22 mouse cellular contexts compared by ENCODE assay signal in the genomic region with DNA sequence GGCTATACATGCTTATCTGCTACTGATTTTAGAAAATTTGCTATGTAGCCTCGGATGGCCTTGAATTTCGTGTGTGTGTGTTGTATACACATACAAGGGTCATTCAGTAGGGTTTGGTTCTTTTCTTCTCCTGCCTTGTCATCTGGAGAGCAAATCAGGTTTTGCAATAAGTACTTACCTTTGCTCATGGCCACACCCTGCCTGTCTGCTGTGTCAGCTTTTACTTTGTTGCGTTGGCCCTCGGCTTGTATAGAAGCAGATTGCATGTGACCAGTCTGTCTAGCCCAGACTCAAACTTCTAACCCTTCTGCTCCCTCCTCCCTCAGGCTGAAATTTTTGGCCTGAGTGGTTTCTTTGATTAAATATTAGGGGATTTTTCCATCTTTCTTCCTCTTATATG.
DNase-seq lines count a peak whose midpoint lies in the region; ATAC-seq and TF ChIP-seq lines count a peak whose summit lies in the region.
"Had no signal": no experiment of that assay in that cellular context is flagged by ENCODE, and none has a peak within 500 bp of the region (broad histone marks: within the 10 kb centered on the region; RNA-seq: fewer than 3 reads in every experiment).

No protein-coding gene starts in this region.

- ATAC-seq in lung, postnatal 0 days, result 0 out of 2 replicates have a peak, but pooled peaks have one; percentile 28
- ATAC-seq in intestine, embryonic 16.5 days, result peak; percentile 92
- peak; percentile 39 for ATAC-seq in stomach, embryonic 15.5 days (ENCODE audit: insufficient read depth, low FRiP score, low read depth)
- ATAC-seq: activated CD4-positive, CD25-positive, alpha-beta regulatory T cell, adult 4 months; forebrain, postnatal 0 days; Patski had no signal

- no peak overlapping the region for H3K9ac ChIP-seq in lung, postnatal 0 days (replicated peaks; ENCODE audit: low read depth)
- H3K9ac ChIP-seq in intestine, embryonic 16.5 days (ENCODE audit: low read depth, low read length), result no peak overlapping the region
- no peak overlapping the region for H3K9ac ChIP-seq in stomach, embryonic 15.5 days
- H3K9ac ChIP-seq: embryonic facial prominence, embryonic 12.5 days; forebrain, embryonic 12.5 days; forebrain, postnatal 0 days; hindbrain, embryonic 12.5 days had no signal

- H3K27me3 ChIP-seq in lung, postnatal 0 days (replicated peaks; ENCODE audit: insufficient read depth, low read length), result no peaks in the 10 kb centered on the region
- H3K27me3 ChIP-seq in intestine, embryonic 16.5 days (replicated peaks; ENCODE audit: control insufficient read depth, insufficient read depth, low read length), result no peaks in the 10 kb centered on the region
- H3K27me3 ChIP-seq in stomach, embryonic 15.5 days (replicated peaks), result no peaks in the 10 kb centered on the region
- no peaks in the 10 kb centered on the region for H3K27me3 ChIP-seq in heart, embryonic 10.5 days (ENCODE audit: insufficient read depth, poor library complexity, severe bottlenecking)
- H3K27me3 ChIP-seq: embryonic facial prominence, embryonic 12.5 days; forebrain, embryonic 12.5 days; hindbrain, embryonic 12.5 days; Patski had no signal

- TF ChIP-seq CTCF in lung, postnatal 0 days (IDR thresholded peaks at IDR 0.05), result no peak

- DNase-seq in lung, postnatal 0 days (ENCODE audit: low spot score), result peak; percentile 50
- DNase-seq in lung, postnatal 4 days, result no peak
- no peak for DNase-seq in layer of hippocampus, adult 11-12 months (ENCODE audit: low spot score)
- DNase-seq in kidney, adult 9 months, result no peak
- no peak for DNase-seq in heart, embryonic 10.5 days (ENCODE audit: low spot score)
- DNase-seq: adrenal gland, postnatal 14 days; cerebellum, adult 11-12 months; cerebellum, adult 9-10 months; cerebellum, postnatal 25 days; forebrain, postnatal 0 days; gastrocnemius, adult 2 months; gastrocnemius, postnatal 25 days; heart, adult 11 months; heart, postnatal 10 days; heart, postnatal 4 days had no signal

- no peak for TF ChIP-seq EP300 in lung, postnatal 0 days (IDR thresholded peaks at IDR 0.05)

- H3K36me3 ChIP-seq in lung, postnatal 0 days (ENCODE audit: insufficient read depth, low read length), result 0 out of 2 replicates have a peak, but pooled peaks cover 9% of the 10 kb centered on the region
- peaks cover 8% of the 10 kb centered on the region; the same call in 1 of the 2 replicates for H3K36me3 ChIP-seq in intestine, embryonic 16.5 days (ENCODE audit: control insufficient read depth, insufficient read depth, low read length)
- H3K36me3 ChIP-seq in stomach, embryonic 15.5 days, result peaks cover 14% of the 10 kb centered on the region
- H3K36me3 ChIP-seq in heart, embryonic 10.5 days, result peaks cover 44% of the 10 kb centered on the region

- no peaks in the 10 kb centered on the region for H3K4me1 ChIP-seq in lung, postnatal 0 days (ENCODE audit: insufficient read depth, low read depth, low read length)
- H3K4me1 ChIP-seq in intestine, embryonic 16.5 days (ENCODE audit: control insufficient read depth, insufficient read depth, low read length), result peaks cover 3% of the 10 kb centered on the region; the same call in 1 of the 2 replicates
- H3K4me1 ChIP-seq in stomach, embryonic 15.5 days, result no peaks in the 10 kb centered on the region
- no peaks in the 10 kb centered on the region for H3K4me1 ChIP-seq in heart, embryonic 10.5 days
- H3K4me1 ChIP-seq: embryonic facial prominence, embryonic 12.5 days; forebrain, embryonic 12.5 days; hindbrain, embryonic 12.5 days had no signal

- no peak overlapping the region for H3K27ac ChIP-seq in lung, postnatal 0 days (ENCODE audit: low read length)
- no peak overlapping the region for H3K27ac ChIP-seq in intestine, embryonic 16.5 days (ENCODE audit: low read length)
- no peak overlapping the region for H3K27ac ChIP-seq in stomach, embryonic 15.5 days
- H3K27ac ChIP-seq in heart, embryonic 10.5 days, result no peak overlapping the region
- H3K27ac ChIP-seq: embryonic facial prominence, embryonic 12.5 days; forebrain, embryonic 12.5 days; gastrocnemius, adult 2 months; hindbrain, embryonic 12.5 days had no signal

- H3K9me3 ChIP-seq in lung, postnatal 0 days (ENCODE audit: low read length), result no peaks in the 10 kb centered on the region
- no peaks in the 10 kb centered on the region for H3K9me3 ChIP-seq in intestine, embryonic 16.5 days (ENCODE audit: control insufficient read depth, low read length)
- no peaks in the 10 kb centered on the region for H3K9me3 ChIP-seq in stomach, embryonic 15.5 days
- no peaks in the 10 kb centered on the region for H3K9me3 ChIP-seq in heart, embryonic 10.5 days
- H3K9me3 ChIP-seq: embryonic facial prominence, embryonic 12.5 days; forebrain, embryonic 12.5 days; hindbrain, embryonic 12.5 days had no signal

- 61% methylated on average over 4 of the region's 4 CpGs for WGBS in lung, postnatal 0 days
- 64% methylated on average over 4 of the region's 4 CpGs for WGBS in intestine, embryonic 16.5 days
- 78% methylated on average over 4 of the region's 4 CpGs for WGBS in stomach, embryonic 15.5 days
- WGBS in heart, embryonic 10.5 days, result 86% methylated on average over 4 of the region's 4 CpGs

- no peak overlapping the region for H3K4me2 ChIP-seq in lung, postnatal 0 days (replicated peaks; ENCODE audit: low read depth, low read length)
- H3K4me2 ChIP-seq in intestine, embryonic 16.5 days (ENCODE audit: low read depth, low read length), result no peak overlapping the region
- H3K4me2 ChIP-seq in stomach, embryonic 15.5 days, result no peak overlapping the region
- H3K4me2 ChIP-seq: embryonic facial prominence, embryonic 12.5 days; forebrain, embryonic 12.5 days; hindbrain, embryonic 12.5 days had no signal

- no peak overlapping the region for H3K4me3 ChIP-seq in lung, postnatal 0 days (ENCODE audit: low read depth, low read length)
- no peak overlapping the region for H3K4me3 ChIP-seq in intestine, embryonic 16.5 days (ENCODE audit: low read length)
- no peak overlapping the region for H3K4me3 ChIP-seq in stomach, embryonic 15.5 days (replicated peaks)
- no peak overlapping the region for H3K4me3 ChIP-seq in heart, embryonic 10.5 days
- H3K4me3 ChIP-seq: embryonic facial prominence, embryonic 12.5 days; forebrain, embryonic 12.5 days; gastrocnemius, adult 2 months; hindbrain, embryonic 12.5 days had no signal

Comparison
In these comparisons a context has a peak if more than half of its experiments do, and no peak if none do; other contexts are left out.
1. ATAC-seq: peak in every context shown above with its lines; median percentile 92 in intestine, embryonic 16.5 days; 39 in stomach, embryonic 15.5 days; 28 in lung, postnatal 0 days.